Mouse (Mus musculus) CH12.LX (cell line): ENCODE measurements around the gene Lrig1.

Experiments
- CTCF ChIP-seq, 2 experiments: IDR thresholded peaks in 1 of 2; conservative IDR thresholded peaks in 1 of 2; 2 replicates each; pipeline ENCODE4 v1.5.1; 2011 to 2012; ENCODE audit warnings: low read depth in 2 of 2, low read length in 2 of 2, improper control_type of control experiment in 1 of 2, inconsistent platforms in 1 of 2, mild to moderate bottlenecking in 1 of 2, moderate library complexity in 1 of 2
- EP300 ChIP-seq: IDR thresholded peaks from 2 replicates; pipeline ENCODE4 v1.6.1; 2011; ENCODE audit warnings: low read length, improper control_type of control experiment
- HCFC1 ChIP-seq: IDR thresholded peaks from 2 replicates; pipeline ENCODE4 v1.6.1; 2012; ENCODE audit warnings: low read depth, mild to moderate bottlenecking, inconsistent platforms, low read length, improper control_type of control experiment
- POLR2A ChIP-seq: IDR thresholded peaks from 2 replicates; pipeline ENCODE4 v1.6.1; 2011; ENCODE audit warnings: low read depth, mild to moderate bottlenecking, improper control_type of control experiment, low read length

- TF ChIP-seq EP300 (no peak), CTCF (conservative IDR thresholded peaks at IDR 0.05 in 1 of 2, IDR thresholded peaks at IDR 0.05 in 1 of 2; ENCODE audit: low read depth in 2 of 2, low read length in 2 of 2) (no peak), POLR2A (no peak), HCFC1 (no peak)
Measured at GRCm38 (mm10) chr6:94693091-94693490, 6.9 kb downstream of the Lrig1 start.
